Mouse (Mus musculus): Measurements from ENCODE around the gene Ap3d1.

Gene Ap3d1

DNA sequence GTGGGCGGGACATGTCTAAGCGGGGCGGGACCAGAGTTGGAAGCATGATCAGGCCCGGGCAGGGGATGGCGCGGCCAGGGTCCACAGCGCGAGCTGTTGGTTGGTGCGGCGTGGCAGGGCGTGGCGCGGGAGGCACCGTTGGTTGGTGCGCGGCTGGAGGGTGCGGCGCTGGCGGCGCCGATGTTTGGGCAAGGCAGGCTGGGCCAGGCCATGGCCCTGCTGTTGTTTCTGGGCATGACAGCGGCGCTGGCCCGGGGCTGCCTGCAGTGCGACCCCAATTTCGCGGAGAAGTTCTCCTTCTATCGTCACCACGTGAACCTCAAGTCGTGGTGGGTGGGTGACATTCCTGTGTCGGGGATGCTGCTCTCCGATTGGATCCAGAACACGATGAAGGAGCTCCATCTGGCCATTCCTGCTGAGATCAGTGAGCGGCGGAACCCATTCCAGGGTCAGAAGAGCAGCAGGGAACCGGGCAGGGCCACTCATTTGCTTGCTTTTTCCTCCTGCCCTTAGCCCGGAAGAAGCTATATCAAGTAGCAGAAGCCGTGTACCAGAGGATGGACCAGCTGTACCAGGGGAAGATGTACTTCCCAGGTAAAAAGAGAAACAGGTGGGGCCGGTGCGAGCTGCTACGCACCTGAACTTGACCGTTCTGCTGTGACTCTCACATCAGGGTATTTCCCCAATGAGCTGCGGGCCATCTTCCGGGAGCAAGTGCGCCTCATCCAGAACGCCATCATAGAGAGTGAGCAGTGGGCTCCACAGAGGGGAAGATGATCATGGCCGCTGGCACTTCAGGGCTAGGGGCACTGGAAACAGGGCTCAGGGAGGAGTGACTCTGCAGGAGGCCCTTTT lies 39.3 kb downstream of the Ap3d1 start:
- DNase-seq = peak; percentile 95

DNA sequence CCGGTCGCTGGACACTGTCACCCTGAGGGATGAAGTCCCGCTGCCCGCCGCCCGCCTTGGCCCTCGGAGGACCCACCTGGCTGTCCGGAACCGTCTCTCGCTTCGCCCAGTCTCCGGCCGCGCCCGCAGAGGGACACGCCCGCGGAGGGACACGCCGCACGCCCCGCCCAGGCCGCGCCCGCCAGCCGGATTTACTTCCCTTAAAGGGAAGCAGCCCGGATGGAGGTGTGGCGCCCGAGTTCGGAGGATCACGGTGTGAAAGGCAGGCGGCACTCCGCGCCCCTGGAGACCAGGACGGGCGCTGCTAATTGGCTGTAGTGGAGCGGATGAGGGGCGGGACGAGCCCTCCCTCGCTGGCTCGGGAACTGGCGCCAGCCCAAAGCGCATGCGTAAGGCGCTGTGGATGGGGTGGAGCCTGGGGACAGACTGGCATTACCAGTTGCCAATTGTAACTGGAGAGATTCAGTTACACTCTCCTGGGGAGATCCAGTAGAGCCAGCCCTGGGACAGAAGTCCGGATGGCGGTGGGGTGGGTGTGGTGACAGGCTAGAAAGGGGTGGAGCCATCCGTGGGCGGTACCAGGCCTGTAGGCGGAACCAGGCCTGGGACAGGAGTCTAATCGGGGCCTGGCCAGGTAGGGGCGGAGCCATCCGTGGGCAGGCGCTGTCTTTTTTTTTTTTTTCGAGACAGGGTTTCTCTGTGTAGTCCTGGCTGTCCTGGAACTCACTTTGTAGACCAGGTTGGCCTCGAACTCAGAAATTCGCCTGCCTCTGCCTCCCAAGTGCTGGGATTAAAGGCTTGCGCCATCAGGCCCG lies 40.1 kb downstream of the Ap3d1 start, which contains the start of the genes Mob3a and Izumo4:
TSS of gene Mob3a (minus strand) at position 257 of the 815 bp plus-strand sequence.
TSS of gene Izumo4 (plus strand) at position 464 of the 815 bp plus-strand sequence.
- peak; percentile 99 for DNase-seq

GRCm38 (mm10) chr10:80700732-80701131 lies 41.3 kb downstream of the Ap3d1 start:
- no peak for DNase-seq

DNA sequence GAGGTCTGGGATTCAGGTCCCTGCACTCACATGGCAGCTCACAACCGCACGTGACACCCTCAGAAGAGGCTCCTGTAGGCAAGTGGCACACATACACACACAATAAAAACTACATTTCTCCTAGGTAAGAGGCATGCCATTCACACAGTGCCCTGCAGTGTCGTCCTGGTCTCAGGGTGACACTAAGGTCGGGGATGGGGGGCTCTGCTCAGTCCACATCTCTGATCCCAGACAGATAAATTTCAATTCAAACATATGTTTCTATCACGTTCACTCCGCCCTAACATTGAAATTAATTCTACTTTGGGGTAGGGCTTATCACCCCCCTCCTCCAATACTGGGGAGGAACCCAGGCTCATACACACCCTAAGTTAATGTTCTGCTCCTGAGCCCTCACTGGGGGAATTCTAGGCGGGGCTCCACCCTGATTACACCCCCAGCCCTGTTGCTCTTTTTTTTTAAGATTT lies 42.0 kb downstream of the Ap3d1 start:
- DNase-seq = no peak

DNA sequence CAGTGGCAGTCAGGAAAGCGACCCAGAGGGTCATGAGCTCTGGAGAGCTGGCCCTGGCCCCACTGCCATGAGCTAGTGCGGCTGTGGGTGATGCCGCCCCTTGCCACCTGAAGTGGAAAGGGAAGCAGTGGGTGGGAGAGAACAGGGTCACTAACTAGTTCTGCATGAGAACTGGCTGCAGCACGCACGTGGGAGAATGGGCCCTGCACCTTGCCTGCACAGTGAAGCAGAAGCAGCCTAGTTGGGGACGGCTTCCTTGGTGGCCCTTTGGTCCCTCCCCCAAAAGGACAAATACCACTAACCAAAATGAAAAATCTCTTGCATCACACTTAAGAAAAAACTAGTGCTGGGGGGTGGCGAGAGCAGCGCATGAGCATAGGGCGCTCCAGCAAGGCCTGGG lies 43.5 kb downstream of the Ap3d1 start:
- DNase-seq = no peak

DNA sequence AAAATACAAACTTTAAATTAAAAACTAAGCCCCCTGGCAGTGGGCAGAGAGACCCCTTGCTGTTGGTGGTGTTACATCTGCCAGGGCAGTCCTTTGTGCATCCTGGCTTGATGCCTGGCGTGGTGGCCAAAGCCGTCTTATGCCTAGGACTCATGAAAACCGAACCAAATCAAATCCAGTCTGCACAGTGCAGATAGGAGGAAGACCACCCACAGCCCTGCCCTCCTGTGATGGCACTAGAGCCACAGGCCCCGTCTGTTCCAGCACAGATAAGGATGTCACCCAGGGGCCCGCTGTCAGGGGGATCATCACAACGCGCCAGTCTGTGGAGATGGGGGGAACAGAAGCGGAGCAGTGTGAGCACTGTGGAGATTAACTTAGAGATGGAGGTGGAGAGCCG lies 44.3 kb downstream of the Ap3d1 start:
- no peak for DNase-seq

GRCm38 (mm10) chr10:80697393-80697787 lies 44.7 kb downstream of the Ap3d1 start:
- DNase-seq = no peak

DNA sequence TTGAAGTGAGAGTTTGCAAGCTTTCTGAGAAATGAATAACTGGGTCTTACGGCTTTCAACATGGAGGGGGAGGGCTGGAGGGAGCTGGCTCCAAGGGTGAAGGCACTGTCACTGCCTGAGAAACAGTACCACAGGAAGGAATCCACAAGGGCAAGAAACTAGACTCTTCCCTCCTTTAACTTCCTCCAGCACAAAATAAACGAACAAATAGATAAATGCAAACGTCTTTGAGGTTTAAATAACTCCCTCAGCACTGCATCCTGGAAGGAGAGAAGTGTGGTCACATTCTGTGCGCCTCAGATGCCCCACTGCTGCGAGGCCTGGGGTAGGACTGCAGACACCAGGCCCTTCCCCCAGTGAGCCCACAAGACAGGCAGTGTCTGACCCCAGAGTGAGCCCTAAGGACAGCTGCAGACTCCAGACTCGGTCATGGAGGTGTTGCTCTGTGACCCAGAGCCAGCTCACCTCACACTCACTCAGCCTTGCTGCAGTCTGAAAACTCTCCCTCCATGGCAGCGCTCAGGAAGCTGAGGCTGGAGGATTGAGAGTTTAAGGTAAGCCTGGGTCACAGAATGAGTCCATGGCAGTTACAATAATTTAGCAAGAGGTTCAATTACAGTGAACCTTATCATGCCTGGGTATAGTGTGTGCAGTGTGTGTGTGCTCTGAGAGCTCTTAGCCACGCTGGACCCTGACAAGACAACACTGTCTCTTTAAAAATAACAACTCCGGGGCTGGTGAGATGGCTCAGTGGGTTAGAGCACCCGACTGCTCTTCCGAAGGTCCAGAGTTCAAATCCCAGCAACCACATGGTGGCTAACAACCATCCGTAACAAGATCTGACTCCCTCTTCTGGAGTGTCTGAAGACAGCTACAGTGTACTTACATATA lies 45.3 kb downstream of the Ap3d1 start:
- no peak for DNase-seq

DNA sequence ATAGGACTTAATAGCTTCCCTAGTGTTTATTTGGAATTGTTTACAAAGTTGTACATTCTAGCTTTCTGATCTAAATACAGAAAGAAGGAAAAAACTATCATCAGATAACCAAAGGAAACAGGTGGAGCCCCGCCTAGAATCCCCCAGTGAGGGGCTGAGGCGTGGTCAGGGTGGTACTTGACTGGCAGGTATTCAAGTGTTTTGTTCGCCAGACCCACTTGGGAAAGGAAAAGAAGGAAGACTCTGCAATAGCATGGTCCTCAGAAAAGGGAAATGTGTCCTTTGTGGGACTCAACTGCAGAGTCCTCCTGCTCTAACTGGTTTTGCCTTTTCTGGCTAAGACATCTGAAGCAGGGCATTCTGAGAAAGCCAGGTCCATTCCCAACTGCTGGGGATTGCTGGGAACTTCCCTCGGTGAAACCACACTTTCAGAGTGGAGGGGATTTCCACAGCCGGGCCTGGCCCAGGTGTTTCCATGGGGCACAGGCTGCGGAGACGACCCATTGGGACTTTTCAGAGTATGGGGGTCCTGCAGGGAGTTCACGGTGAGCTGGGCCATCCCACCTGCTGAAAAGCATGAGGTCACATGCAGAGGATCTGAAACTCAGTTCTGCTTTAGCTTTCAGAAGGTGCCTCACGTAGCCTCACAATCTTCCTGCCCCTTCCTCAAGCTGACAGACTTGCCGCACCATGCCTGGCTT lies 46.1 kb downstream of the Ap3d1 start:
- DNase-seq = no peak

DNA sequence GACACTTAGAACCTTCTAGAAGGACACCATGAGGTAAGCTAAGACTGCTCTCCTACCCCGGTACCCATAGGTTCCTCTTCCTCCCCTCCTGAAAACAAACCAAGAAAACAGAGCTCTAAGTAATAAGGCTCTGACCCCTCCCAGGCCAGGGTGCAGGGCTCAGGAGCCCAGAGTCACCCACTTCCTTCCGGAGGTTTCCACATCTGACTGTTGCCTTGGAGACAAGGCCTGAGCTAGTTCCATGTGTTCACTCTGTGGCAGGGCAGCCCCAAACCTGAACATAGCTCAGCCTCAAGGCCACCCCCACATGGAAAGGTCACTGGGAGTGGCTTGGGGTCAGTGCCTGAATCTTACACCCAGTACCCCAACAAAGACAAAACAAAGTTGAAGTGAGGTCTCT lies 46.9 kb downstream of the Ap3d1 start:
- no peak for DNase-seq

- no peak for DNase-seq
Measured at GRCm38 (mm10) chr10:80694159-80694938, 47.7 kb downstream of the Ap3d1 start.

DNA sequence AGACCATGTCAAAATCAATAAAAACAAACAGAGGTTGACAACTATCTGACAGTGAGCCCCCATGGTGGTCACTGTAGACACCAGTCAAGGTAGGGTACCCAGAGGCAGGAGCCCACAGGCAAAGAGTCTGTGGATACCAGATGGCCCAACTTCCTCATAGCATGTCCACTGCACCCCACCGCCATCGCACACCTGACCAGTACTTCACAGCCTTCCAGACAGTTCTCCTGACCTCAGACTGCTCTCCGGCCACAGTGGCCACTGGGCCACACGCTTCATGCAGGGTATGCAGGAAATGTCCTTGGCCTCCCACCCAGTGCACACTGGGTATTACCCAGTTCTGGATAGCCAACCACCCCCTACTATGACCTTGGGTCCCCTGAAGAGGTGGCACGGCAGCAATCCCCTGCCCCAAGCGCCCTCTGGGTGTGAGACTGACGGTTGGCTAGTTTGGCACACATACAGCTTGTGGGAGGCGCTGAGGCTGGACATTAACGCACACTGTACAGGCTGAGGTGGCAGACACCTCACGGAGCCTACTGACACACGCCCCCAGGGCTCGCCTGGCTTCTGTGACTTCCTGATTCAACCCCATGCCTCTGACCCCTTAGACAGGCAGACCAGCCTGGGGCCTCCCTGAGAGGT lies 48.5 kb downstream of the Ap3d1 start:
- no peak for DNase-seq

DNA sequence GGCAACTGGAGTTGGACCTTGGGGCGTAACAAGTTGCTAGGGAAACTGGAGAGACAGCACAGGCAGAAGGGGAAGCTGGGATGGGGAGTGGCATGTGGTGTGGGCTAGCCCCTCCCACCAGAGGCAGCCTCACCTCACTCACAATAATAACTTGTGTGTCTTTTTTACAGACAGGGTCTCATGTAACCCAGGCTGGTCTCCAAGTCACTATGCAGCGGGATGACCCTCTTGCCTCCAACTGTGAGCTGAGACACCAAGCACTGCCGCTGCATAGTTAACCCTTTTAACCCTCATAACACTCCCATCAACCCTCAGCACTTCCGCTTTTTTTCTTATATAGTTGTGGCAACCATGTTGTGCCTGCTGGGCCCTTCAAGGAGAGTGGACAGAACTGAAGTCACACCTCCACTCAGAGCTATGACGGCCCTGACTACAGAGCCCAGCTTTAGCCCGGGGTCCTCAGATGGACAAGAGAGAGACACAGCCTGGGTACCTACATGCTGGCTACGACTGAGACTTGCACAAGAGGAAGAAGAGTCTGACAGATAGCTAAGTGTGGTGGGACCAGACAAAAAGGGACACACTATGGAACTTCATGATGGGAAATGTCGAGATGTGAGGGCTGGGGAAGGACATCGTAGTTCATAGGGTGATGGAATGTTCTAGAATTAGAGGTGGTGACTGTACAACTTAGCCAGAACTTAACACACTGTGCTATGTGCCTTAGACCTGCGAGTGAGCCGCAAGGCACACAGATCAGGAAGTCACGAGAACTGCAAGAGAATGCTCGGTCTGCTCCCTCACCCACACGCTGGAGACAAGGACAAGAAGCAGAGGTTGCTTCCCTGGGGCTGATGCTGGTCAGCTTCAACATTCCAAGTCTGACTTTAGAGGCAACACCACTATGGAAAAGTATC lies 49.6 kb downstream of the Ap3d1 start:
- no peak for DNase-seq

DNA sequence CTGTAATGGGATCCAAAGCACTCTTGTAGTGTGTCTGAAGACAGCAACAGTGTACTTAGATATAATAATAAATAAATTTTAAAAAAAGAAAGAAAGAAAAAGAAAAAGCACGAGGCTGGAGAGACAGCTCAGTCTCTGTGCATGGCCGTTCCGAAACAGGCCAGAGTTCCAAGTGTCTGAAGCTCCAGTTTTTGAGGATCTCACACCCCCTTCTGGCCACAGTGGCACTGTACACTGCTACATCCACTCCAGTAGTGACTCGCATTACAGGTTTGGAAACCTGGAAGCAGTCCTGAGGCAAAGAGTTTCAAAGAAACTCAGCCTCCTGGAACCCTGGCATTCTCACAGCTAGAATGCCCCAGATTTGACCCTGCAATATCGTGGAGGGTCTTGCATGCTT lies 54.2 kb downstream of the Ap3d1 start:
- DNase-seq = peak; percentile 68

GRCm38 (mm10) chr10:80686617-80687016 lies 55.4 kb downstream of the Ap3d1 start:
- no peak for DNase-seq

GRCm38 (mm10) chr10:80684984-80685383 lies 57.1 kb downstream of the Ap3d1 start:
- no peak for DNase-seq

DNA sequence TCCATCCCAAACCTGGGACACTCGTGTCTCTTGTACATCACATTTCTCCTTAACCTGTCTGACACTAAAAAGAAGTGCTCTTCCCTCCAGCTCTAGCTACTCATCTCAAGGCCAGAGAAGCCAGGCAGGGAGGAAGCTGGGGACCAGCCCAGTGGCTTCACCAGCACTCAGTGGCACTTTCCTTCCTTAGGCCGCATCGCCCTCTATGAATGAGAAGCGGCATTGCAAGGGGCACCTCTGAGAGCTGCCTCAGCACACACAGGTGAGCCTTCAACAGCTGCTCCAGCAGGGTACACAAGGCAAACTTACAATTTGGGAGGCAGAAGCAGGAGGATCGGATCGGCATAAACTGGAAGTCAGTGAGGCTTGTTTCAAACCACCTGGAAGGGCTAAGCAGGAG lies 57.9 kb downstream of the Ap3d1 start:
- peak; percentile 52 for DNase-seq

- DNase-seq = no peak
Measured at GRCm38 (mm10) chr10:80683647-80684046, 58.4 kb downstream of the Ap3d1 start.

DNA sequence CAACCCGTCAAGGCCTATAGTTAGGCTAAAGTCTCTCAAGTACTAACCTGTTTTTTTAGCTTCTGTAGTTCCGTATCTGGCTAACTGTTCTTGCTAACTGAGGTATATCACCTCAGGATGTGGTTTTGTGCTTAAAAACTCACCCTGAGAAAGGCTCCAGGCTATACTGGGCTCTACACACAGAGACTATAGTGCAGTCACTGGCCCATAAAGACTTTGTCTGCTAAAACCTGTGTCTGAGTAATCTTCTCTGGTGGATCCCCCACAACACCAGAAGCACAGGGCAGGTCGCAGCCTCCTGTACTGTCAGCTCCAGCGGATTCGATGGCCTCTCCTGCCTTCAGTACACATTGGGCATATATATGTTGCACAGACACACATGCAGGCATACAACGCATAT lies 60.1 kb downstream of the Ap3d1 start:
- no peak for DNase-seq

- no peak for DNase-seq
Measured at GRCm38 (mm10) chr10:80680260-80680696, 61.8 kb downstream of the Ap3d1 start.

Measured in cerebellum, adult 11 months (tissue).